Mouse (Mus musculus) left cerebral cortex, postnatal 25 days (tissue): ENCODE measurements around the gene Man2a2. TPM values are rescaled to one million over a fixed set of nuclear protein-coding genes. Genes with fewer than 3 reads are reported as not detected.

ENCODE experiments used
- DNase-seq, 2 experiments: peaks; one replicate each; pipeline ENCODE4 v3.0.0; 2022; ENCODE audit warnings: low spot score in 2 of 2, mixed read lengths in 1 of 2
- intact Hi-C: fragments of 180-260 bp; cut with DNase I; formaldehyde crosslinking; loops from one replicate; pipeline ENCODE4 v1.15.1; 2025
- total RNA-seq, 2 experiments: library from RNA; stranded (reverse); gene quantifications; 2 replicates each; pipeline ENCODE4 v1.2.3; 2021

Man2a2 gene
- total RNA-seq, 2 experiments from 2014 or later = 128 to 147 TPM

DNA sequence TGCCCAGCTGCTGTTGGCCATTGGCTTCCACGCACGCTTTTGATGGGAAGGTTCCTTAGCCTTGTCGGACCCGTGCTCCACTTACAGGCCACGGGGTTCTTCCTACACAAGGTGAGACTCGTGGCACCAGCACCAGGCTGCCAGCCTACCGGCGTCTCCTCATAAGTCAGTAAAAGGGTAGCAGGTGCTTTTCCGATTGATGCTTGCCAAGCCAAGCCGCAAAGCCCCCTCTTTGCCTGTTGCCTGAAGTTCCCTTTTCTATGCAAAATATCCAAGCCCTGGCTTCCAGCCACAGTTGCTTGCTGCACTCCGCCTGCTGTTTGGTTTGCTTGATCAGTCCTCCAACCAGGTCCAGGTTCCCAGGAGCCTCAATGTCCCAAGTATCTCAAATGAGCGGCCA is 2.7 kb upstream of the Man2a2 start:
- intact Hi-C loops = loop anchor here (2.0 kb wide), 1 partner anchor 233 kb away; no protein-coding TSS in a partner anchor

DNA sequence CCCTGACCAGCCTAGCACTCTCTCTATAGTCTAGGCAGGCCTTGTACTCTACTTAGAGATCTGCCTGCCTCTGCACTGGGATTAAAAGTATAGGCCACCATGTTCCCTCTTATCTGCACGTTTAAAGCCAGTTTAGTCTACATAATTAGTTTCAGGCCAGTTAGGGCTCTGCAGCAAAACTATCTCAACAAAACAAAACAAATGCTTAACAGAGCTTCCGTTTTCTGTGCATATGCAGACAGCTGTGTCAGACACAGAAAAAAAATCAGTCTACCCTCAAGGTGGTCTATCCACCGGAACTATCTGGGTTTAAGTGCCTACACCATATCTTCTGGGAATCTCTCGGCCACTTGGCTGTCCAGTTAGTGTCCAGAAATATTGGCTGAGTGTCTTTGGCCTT is 2.2 kb upstream of the Man2a2 start:
- intact Hi-C loops = loop anchor here (2.0 kb wide), 1 partner anchor 233 kb away; no protein-coding TSS in a partner anchor

More for the DNA sequence above, 2.7 kb upstream of the Man2a2 start:
- no peak for DNase-seq

DNA sequence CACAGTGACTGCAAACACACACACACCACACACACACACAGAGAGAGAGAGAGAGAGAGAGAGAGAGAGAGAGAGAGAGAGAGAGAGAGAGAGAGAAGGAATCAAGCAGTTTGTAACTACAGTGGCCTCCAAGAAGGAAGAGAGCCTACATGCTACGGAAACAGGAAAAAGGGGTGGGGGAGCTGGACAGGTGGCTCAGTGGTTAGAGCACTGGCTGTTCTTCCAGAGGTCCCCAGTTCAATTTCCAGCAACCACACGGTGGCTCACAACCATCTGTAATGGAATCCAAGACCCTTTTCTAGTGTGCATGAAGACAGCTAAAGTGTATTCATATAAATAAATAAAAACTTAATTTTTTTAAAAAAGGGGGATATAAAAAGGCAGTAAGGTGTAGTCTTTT is 1.5 kb upstream of the Man2a2 start:
- DNase-seq = no peak
- intact Hi-C loops = loop anchor here (2.0 kb wide), 1 partner anchor 232 kb away; no protein-coding TSS in a partner anchor

More for the DNA sequence above, 2.2 kb upstream of the Man2a2 start:
- no peak for DNase-seq

DNA sequence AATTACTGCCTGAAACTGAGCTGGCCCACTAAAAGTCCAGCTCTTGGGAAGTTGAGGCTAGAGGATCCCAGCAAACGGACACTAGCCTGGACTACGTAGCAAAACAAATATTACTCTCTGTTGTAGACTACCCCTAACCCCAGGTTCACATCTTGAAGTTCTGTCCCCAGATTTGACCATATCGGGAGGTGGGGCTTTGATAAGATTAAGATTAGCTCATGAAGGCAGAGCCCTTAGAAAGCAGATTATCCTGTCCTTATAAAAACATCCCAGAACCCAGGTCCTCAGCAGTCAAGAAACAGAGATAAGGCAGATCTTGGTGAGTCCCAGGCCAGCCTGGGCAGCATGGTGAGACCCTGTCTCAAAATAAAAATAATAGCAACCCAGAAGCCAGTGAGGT is 991 bp upstream of the Man2a2 start:
- intact Hi-C loops = loop anchor here (2.0 kb wide), 1 partner anchor 231 kb away; no protein-coding TSS in a partner anchor
- no peak for DNase-seq

DNA sequence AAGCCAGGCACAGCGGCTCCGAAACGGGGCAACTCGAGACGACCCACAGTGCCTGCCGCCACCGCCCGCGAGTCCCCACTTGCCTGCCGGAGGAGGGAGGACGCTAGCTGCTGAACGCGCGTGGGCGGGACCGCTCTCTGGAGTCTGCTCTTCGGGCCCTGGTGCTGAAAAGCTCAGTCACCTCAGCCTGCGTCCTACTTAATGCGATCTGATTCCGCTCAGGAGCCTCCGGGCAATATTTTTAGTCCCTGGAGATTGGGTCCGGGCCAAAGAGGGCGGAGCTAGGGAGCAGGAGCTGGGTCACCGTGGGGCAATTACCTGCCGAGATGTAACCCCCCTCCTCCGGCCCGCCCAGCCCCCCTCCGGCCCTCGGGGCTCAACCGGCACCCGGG is 530 bp downstream of the Man2a2 start:
- intact Hi-C loops = loop anchor here (1.0 kb wide), 1 partner anchor 27 kb away; the partner anchor contains the start of gene Hddc3
- peak; percentile 82 to 87 for DNase-seq

DNA sequence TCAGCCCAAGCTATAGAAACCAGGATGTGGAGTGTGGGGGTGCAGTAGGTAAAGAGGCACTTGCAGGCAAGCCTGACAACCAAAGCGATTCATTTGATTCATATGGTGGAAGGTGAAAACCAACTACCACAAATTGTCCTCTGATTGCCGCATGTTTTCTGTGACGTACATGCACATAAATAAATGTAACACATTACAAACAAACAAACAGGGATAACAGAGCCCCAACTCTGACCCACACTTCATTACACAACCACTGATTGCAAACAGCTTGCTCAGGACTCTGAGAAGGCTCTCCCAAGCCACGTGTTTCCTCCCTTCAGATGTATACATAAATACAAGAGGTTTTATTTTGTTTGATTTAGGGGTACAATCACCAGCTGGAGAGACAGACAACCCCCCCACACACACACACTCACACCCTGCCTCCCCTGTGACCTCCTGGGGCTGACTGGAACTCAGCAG is 1.2 kb downstream of the Man2a2 start:
- no peak for DNase-seq
- intact Hi-C loops = loop anchor here (1.0 kb wide), 1 partner anchor 27 kb away; the partner anchor contains the start of gene Hddc3

DNA sequence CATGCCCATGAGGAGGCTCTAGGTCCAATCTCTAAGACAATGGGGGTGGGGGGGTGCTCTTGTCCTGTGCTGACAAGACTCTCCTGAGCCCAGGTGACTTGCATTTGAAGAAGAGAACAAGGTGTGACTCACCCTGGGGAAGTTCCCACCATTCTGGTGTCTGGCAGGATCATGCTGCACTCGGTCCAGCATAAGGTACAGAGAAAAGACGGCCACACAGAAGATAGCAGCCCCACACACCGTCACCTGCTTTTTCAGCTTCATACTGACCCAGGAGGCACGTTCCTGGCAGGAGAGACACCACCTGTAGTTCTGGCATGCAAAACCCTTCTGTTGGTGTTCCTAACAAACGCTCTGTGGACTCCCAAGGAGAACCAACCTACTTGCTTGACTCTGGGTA is 1.7 kb downstream of the Man2a2 start:
- intact Hi-C loops = no loop called here
- DNase-seq = no peak

DNA sequence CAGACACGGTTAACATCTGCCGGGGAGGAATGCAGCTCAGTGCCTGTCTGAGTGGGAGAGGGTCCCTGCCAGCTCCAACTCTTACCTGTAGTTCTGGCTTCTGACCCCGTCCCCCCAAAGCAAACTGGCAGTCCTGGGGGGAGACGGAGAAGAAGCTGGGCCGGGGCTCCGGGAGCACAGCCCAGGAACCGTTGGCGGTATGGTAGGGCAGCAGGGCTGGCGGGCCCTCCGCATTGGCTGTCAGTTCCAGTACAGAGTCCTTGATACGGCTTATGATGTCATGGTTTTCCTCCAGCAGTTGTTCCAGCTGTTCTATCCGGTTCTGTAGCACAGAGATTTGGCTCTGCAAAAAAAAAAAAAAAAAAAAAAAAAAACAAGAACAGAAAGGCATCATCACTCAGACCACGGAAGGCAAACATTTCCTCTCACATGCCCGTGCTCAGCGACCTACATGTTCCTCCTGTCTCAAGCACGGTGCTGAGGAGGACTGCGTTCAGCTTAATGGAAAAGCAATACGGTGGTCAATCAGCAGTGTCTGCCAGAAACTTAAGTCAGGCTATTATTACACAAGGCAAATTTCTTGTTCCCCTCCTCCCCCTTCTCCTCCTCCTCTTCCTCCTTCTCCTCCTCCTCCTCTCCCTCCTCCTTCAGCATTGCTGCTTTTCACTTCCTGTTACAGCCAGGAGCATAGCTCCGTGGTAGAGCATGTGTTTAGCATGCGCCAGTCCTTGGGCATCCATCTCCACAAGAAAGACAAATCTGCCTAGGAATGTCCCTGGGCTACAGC is 2.3 kb downstream of the Man2a2 start:
- intact Hi-C loops = no loop called here
- DNase-seq = no peak

DNA sequence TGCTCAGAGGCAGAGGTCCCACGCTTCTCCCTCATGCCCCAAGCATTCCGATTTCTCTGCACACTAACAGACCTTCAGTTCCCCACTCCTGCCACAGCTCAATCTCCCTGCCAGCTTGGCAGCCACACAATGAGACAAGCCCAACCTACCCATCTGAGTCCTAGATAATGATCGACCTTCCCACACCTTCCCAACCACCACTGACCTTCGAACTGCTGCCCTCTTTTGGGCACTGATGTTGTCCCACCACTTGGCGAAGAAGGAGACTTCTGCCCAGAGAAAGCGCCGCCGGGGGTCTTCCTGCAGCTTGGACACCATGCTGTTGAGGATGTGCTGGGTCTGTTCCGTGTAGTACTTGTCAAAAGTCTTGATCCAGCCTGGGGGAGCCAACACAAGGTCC is 3.2 kb downstream of the Man2a2 start:
- no peak for DNase-seq
- intact Hi-C loops = no loop called here

DNA sequence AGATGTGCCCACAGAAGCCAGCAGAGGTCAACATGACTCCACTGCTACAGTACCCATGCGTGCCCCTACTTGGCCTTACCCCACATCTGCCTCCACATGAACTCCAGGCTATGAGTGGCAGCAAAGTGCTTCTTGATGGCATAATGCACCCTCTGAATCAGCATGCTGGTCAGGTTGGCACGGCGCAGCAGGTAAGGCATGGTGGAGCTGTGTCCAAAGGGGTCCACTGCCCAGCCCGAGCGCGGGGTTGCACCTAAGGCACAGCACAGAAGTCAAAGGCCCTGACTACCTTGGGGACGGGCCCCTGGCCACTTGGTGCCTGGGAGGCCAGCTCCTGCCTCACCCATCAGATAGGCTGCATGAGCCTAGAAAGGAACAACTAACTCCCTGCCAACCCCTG is 3.9 kb downstream of the Man2a2 start:
- no peak for DNase-seq

DNA sequence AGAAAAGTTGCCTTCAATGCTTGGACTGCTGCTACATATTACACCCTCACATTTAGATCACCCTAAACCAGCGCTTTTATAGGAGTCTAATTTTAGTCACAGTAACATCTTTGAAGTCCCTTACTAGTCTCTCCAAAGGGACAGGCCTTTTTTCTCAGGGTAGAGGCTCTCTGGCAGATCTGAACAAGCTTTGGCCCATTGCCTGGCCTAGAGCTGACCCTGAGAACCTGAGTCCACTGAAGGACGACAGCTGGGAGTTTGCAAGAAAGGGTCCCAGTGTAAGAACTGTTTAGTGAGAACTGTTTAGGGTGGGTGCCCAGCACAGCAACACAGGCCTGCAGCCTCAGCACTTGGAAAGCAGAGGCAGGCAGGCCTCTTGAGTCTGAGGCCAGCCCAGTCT is 5.4 kb downstream of the Man2a2 start:
- intact Hi-C loops = no loop called here
- no peak for DNase-seq

More for the DNA sequence above, 3.9 kb downstream of the Man2a2 start:
- intact Hi-C loops = no loop called here

DNA sequence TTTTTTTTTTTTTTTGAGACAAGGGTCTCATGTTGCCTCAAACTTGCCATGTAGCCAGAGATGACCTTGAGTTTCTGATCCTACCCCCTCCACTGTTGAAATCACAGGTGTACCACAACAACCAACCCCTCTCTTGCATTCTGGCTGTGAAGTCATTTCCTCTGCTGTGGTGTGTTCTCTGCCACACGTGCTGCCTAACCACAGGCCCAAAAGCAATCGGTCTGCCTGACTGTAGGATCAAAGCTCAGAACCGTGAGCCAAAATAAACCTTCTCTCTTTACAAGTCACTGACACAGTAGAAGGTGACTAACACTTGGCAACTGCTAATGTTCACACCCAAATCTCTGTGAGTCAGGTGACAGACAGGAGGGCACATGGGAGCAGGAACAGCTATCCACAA is 10.7 kb downstream of the Man2a2 start:
- no peak for DNase-seq
- intact Hi-C loops = no loop called here

DNA sequence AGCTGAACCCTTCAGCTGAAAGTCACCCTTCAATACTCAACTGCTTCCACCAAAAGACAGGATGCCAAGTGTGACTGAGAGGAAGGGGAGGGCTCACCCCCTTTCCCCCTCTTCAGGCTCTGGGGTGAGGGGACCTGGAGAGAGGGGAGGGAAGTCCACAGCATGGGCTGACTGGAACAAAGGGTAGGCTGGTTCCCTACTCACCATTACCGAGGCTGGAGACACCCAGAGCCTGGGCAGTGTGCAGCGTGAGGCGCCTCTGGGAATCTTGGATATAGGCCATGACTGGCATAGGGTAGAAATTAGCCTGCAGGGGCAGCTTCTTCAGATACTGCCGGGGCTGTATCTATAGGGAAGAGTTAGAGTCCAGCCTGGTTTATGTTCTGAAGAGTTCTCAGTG is 13.1 kb downstream of the Man2a2 start:
- intact Hi-C loops = no loop called here
- no peak for DNase-seq

DNA sequence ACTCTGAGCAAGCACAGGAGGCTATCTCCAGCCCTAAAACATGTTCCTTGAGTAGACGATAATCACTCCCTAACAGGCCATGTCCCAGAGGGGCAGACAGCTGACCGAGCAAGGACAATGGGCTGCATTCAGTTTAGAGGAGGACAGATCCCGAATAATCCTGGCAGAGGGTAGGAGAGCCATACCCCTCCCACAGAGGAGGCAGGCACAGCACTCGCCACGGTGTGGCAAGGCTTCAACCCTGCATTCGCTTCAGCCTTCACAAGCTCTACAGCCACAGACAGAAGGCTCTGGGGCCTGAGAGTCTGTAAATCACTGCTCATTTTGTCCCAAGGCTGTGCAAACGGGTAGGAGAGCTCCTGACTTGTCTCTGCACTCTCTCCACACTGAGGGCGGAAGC is 14.0 kb downstream of the Man2a2 start:
- peak in 1 of 2 experiments; percentile 44 for DNase-seq
- intact Hi-C loops = no loop called here

DNA sequence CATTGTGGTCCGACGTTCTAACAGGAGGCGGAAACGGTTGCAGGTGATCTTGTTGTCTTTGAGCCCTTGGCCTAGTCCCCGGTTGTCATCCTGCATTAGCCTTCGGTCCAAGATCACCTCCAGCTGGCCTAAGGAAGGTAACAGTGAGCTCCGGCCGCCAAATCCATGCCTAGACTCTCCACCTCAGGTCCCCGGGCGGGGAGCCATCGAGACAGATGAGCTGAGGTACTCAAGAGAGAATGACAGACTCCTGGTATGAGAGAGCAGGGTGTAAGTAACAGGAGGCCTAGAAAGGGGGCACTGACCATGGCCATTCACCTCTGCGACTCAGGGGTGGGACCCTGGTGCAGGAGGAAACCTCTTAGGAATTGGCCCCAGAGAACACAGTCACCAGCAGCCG is 14.8 kb downstream of the Man2a2 start:
- DNase-seq = no peak
- intact Hi-C loops = no loop called here

DNA sequence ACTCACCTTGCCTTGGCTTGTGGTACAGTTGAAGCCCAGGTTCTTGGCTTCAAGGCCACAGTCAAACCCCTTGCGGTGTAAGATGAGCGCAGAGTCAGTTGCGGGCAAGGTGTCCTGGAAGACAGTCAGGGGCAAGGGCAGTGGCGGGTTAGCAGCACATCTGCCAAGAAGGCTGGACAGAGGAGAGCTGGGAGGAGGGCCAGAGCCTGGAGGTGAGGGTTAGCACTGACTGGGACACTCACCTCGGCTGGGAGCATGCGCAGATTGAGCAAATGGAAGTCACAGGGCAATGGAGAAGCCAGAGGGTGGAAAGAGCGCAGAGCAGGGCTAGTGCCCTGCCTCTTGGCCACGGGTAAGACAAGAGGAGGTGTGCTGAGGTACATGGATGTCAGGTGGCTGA is 18.3 kb downstream of the Man2a2 start:
- intact Hi-C loops = no loop called here

DNA sequence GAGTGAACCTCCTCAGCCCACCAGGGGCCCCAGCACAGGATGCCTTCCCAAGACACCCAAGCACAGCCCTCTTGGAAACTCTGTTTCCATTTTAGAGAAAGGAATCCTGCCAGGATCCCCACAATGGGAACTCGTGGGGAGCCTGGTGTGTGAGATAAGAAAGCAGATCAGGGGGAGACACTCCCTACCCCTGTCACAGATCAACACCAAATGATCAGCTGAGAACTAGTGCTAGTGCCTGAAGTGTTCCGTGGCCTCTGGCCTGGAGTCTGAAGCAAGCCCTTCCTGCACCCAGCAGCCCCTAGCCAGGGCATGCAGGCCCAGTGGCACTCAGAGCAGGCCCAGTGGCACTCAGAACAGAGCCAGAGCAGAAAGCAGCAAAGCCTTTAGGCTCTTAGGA is 20.4 kb downstream of the Man2a2 start:
- no peak for DNase-seq
- intact Hi-C loops = no loop called here

More for the DNA sequence above, 18.3 kb downstream of the Man2a2 start:
- DNase-seq = no peak

DNA sequence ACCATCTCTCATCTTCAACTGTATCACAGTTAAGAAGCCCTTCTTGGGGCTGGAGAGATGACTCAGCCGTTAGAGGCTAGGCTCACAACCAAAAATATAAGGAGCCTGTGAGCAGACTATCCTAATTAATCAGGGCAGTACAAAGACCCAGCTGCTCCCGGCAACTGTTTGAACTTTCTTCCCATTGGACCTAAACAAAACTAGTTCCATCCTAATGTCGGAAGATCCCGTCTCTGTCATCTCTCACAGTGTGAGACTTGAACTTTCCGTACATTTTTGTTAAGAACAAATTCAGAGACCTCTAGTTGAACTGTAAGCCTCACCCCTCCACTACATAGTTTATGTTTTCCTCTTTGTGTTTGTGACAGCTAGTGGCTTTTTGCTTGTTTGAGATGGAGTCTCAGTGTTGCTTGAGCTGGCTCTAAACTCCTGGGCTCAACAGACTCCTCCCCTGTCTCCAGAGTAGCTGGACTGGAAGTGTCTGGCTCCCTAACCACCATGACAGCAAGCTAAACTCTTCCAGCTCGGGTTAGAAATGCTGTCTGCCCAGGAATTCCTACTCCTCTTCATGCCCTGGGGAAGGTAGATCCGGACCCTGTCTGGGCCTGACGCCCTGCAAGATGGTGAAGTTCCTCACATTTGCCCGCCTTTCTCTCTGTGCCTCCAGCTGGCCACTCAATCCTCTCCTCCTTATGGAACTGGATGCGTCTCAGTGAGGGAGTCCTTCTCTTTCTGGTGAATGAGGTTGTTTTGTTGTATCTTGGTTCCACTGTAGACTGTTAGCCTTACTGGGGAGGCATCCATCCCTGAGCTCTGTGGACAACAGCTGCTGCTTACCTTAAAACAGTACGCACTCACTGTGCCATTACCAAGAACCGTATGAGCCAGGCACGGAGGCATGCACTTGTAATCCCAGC is 23.2 kb downstream of the Man2a2 start:
- intact Hi-C loops = no loop called here
- no peak for DNase-seq

DNA sequence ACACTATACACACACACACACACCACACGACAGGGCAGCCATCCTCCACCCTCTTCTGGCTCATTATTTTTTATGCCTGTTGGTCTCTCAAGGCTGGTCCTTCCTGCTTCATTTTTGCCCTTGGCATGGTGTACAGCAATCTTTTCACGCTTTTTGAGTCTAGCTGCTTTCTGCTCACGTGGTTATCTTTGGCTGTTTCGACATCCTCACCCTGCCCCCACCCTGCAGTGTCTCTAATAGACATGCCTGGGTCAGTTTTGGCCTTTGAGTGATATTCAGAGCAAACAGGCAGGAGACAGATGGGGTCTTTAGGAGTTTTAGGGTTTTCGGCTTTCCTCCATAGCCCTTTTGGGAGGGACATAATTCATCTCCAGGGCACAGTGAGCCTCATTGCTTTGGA is 24.3 kb downstream of the Man2a2 start:
- DNase-seq = no peak
- intact Hi-C loops = no loop called here

DNA sequence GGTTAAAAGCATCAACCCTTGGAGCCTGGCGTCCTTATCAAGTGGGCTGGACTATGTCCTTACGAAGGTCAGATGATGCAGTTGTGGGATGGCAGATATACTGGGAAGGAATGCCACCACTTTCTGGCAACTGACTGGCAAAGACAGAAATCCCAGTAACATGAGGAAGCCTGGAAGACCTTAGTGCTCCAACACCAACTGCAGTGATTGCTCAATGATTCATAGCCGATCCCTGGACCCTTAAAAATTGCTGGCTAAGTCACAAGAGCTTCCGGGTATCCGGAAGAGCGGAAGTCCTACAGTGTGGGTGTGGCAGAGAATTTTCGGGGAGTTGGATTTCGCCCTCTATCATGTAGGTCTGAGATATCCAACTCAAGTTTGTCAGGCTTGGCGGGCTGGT is 25.0 kb downstream of the Man2a2 start:
- intact Hi-C loops = no loop called here
- DNase-seq = no peak
